Mouse (Mus musculus): ENCODE results near the gene Usp6nl.

Usp6nl gene

DNA sequence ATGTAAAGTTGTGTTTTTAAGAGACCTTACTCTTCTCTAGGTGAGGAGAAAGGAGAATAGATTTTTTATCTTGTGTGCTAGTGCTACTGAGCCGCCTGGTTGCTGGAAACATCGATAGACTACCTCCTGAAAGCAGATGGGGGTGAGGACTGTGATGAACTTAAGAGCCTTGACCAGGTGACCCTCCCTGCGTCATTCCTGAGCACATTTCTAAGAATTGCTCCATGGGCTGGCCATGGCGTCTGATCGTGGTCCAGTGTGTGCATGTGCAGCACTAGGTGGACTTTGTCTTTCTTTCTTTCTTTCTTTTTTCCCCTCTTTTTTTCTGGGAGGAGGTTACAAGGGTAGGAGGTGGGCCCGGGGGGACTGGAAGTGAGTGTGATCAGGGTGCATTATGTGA is 11.5 kb downstream of the Usp6nl start:
- DNase-seq, result no peak

- DNase-seq, result no peak
Observed at GRCm38 (mm10) chr2:6335032-6335735, 12.7 kb downstream of the Usp6nl start.

DNA sequence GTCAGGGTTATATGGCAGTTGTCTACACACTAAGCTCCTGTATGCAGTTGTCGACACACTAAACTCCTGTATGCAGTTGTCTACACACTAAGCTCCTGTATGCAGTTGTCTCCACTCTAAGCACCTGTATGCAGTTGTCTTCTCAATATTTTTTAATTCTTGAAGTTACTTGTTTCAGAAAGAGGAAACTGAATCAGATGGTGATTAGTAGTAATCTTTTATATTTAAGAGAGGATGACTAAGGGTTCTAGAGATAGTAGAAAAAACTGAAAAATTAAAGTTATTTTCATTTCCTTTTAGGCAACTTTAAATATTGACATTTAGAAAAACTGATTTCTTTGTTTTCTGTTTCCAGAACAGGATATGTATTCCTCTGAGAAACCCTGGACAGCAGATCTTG is 13.5 kb downstream of the Usp6nl start:
- DNase-seq, result no peak

GRCm38 (mm10) chr2:6336649-6337048 is 14.2 kb downstream of the Usp6nl start:
- no peak for DNase-seq

DNA sequence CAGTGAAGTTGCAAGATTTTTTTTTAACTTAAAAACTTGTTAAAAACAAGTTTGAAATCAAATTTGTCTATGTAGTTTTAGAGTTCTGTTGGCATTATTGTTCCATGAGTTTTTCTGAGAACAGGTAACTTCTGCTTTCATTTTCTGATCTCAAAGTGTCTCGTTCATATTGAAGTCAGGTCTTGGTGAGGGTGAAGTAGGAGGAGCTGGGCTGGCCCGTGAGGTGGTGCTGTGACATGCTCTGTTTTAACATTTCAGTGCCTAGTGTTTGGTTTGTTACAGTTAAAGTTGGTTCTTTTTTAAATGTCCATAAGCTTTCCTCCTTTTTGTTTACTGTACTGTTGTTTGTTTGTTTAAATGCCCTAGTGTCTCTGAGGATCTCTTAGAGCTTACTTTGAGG is 15.0 kb downstream of the Usp6nl start:
- no peak for DNase-seq

DNA sequence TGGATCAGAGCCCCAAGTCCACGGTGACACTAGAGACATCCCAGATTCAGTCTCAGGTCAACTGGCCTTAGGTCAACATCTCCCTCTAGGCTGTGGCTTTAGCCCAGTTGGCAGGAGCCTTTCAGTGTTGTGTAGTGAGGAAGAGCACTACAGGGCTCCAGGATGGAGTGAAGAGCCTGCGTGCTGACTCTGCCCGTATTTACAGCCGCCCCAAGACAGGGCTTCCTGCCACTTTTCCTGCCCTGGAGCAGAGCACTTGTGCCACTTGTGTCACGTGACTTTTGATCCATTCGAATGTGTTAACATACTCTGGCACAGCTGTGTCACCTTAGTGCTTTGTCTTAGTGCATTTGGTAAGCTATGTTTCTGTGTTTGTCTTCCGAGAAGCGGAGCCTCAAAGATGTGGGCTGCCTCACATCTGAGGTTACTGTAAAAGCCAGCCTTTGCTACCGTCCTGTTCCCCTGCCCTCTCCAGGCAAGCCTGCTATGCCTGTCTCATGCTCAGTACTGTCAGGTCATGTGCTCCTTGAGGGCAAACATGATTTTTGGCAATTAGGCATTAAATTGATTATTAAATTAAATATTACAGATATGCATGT is 15.7 kb downstream of the Usp6nl start:
- DNase-seq, result no peak

GRCm38 (mm10) chr2:6340439-6340838 is 18.0 kb downstream of the Usp6nl start:
- DNase-seq, result no peak

DNA sequence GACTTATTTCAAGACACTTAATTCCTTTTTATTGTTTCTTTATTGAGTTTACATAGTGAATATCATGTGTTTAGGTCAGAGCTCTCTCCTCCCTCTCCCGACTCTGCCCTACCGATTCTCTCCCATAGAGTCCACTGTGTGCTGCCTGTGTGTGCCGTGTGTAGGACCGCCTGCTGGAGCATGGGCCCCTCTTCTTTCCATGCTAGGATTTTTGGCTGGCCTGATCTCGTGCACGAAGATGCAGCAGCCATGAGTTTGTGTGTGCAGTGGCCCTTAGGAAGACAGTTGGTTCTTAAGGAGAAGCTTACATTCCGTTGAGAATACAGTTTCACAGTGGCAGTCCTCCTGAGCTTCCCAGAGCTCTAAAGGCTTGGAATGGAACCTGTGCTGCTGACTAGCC is 19.0 kb downstream of the Usp6nl start:
- DNase-seq, result no peak

DNA sequence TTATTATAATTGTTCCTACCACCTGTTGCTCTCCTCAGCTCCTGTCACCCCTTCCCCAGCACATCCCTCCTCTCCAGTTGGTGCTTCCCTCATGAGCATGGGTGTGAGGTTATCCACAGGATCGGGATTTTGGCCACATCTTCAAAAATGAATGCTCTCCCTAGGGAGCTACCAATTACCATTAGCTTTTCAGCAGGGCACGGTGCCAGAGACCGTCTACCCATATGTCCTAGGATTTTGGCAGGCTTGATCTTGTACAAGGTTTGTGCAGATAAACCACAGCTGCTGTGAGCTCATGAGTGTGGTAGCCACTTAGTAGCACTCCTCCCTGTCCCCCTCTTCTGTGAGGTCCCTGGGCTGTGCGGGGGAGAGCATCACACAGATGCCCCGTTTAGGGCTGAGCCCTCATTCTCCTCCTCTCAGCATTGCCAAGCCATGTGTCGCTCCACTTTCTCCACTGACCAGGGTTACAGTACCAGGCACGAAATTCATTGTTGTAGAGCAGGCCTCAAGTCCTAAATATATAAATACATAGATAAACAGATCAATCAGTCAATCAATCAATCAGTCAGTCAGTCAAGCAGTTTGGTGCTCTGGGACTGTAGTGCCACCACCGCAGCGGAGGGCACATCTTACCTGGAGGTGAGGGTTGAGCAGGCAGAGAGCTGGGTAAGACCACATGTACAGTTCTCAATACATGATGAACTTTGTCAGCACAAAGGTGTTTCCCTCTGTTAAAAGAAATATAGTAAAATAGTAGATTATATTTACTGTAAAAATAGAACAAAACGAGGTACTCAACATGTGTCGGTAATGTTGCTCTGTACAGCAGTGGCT is 27.0 kb downstream of the Usp6nl start:
- DNase-seq, result peak; percentile 33

- no peak for DNase-seq
Observed at GRCm38 (mm10) chr2:6350164-6350563, 27.7 kb downstream of the Usp6nl start.

GRCm38 (mm10) chr2:6350931-6351695 is 28.6 kb downstream of the Usp6nl start:
- DNase-seq, result no peak

DNA sequence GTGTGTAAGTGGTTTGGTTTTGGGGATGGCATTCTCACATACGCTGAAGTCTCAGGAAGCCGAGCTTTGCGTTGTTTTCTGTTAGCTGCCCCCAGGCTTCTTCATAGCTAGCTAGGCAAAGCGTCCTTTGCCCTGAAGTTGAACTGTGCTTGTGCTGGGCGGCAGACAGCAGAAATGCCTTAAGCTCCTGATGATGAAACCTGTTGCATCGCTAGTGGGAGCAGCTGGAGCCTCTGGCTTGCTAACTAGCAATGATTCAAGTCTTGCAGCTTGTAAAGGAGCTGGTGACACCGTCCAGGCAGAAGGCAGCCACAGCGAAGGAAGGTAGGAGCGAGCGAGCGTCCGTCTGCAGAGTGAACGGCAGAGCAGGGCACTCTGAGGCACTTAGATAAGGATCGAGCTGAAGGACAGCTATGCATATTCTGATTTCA is 30.1 kb downstream of the Usp6nl start:
- no peak for DNase-seq

DNA sequence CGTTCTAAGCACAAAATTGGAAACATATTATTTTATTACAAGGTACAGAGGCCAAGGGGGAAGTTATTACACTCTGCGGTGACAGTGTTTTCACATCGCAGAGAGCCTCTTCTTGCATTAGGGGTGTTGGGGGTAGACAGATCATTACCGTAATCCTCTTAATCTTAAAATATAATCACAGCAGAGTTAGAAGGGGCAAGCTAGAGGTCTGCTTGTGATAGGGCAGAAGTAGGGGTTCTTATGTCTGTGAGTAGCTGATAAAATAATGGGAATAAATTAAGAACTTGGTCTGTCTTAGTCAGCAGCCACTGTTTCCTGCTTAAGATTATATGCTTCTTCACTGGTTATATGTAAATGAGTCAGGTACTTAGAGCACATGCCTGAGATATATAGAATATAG is 30.6 kb downstream of the Usp6nl start:
- no peak for DNase-seq

DNA sequence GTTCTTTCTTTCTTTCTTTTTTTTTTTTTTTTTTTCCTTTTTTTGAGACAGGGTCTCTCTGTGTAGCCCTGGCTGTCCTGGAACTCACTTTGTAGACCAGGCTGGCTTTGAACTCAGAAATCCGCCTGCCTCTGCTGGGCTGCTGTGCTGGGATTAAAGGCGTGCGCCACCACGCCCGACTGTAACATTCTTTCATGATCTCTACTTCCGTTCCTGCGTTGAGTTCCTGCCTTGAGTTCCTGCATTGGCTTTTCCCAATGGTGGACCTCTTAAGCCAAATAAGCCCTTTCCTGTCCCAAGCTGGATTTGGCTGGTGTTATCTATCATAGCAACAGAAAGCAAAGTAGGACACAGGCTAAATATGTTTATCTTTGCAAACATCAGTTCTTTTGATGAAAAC is 34.8 kb downstream of the Usp6nl start:
- DNase-seq, result no peak

GRCm38 (mm10) chr2:6359645-6360044 is 37.2 kb downstream of the Usp6nl start:
- no peak for DNase-seq

DNA sequence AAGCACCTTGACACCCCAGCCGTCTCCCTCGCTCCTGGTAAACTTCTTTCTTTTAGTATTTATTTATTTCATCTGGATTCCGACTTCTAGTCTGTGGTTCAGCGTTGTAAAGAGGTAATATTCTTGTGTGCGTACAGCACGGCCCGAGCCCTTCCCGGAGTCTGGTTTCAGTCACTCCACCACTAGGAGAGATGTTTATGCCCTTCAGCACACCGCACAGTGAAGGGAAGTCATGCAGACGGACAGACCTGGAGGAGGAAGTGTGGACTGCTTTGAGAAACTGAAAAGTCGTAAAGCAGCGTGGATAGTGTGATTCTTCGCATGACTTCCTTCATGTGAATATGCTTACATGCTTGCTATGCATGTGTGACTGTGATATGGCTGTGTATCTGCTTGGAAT is 40.7 kb downstream of the Usp6nl start:
- DNase-seq, result no peak

DNA sequence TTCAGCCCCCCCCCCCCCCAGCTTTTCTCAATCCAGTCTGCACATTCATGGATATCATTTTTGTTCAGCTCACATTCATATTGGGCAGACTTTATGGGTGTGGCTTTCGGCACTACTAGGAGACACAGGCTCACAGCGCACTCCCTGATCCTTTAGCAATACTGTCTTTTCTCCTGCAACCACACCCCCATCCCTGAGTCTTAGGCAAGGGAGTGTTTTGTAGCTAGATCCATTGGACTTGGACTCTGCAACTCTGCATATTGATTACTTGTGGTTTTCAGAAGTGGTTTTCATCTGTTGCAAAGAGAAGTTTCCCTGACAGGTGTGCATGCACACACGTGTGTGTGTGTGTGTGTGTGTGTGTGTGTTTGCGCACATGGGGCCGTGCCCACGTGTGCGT is 41.5 kb downstream of the Usp6nl start:
- no peak for DNase-seq

GRCm38 (mm10) chr2:6366521-6366928 is 44.1 kb downstream of the Usp6nl start:
- DNase-seq, result no peak

DNA sequence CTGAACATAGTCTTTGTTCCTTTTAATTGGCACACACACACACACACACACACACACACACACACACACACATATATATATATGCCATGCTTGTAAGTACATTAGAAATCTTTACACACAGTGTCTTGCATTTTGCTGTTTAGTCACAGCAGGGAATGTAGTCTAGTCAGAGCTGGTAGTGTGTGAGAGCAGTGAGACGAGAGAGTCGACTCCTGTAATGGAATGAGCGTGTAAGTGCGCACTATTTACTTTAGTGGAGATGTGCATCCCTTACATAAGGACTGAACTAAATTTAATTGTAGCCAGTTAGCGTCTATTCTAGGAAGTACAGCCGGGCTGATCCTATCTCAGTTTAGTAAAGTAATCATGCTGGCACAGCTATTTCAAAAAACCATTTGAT is 44.5 kb downstream of the Usp6nl start:
- no peak for DNase-seq

GRCm38 (mm10) chr2:6367497-6367896 is 45.0 kb downstream of the Usp6nl start:
- DNase-seq, result no peak

- DNase-seq, result no peak
Observed at GRCm38 (mm10) chr2:6374216-6374615, 51.7 kb downstream of the Usp6nl start.

DNA sequence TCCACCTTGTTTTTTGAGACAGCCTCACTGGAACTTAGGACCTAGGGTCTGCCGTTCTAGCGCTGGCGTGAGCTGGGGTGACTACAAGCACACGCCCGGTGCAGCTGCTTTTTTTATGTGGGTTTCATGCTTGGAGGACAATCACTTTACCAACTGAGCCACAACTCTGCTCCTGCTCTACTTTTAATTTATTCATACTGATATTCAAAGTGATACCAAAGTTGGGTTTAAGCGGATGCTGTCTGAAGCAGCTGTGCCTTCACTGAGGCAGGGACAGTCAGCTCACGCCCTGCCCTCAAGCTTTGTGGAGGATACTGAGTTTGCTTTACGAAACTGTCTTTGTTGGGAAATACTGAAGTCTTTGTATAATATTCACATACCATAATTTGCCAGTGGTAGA is 53.6 kb downstream of the Usp6nl start:
- no peak for DNase-seq

GRCm38 (mm10) chr2:6376941-6377340 is 54.5 kb downstream of the Usp6nl start:
- DNase-seq, result no peak
